Mouse (Mus musculus): ENCODE measurements around the gene Axin2. TPM values are rescaled to one million over a fixed set of nuclear protein-coding genes. Genes with fewer than 3 reads are reported as not detected.

Gene Axin2
- polyA plus RNA-seq, 1 experiment from 2014 or later = 5.1 TPM

DNA sequence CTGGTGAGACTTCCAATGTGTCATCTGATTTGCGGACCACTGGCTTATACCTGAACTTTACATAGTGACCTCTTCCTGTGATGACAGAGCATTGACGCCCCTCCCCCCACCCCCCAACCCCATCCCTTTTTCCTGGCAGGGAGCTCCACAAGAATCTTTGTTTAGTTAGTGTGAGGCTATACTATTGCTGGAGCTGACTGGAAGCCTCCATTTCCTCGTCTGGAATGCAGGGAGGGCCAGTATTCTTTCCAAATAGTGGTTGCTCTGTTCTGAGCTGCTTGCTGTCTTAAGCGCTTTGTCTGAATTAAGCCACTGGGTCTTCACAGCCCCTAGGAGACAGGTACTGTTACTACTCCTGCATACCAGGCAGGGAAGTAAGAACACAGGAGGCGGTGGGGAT is 53.7 kb downstream of the Axin2 start:
- no peak overlapping the region for H3K27ac ChIP-seq
- no peak for DNase-seq (ENCODE audit: low spot score)
- H3K27me3 ChIP-seq (ENCODE audit: insufficient read depth, poor library complexity, severe bottlenecking) = peaks cover 19% of the 10 kb centered on the region
- H3K4me1 ChIP-seq = peaks cover 9% of the 10 kb centered on the region
- no peaks in the 10 kb centered on the region for H3K36me3 ChIP-seq
- no peaks in the 10 kb centered on the region for H3K9me3 ChIP-seq
- no peak overlapping the region for H3K4me3 ChIP-seq
- 31% methylated on average over 5 of the region's 5 CpGs for WGBS

DNA sequence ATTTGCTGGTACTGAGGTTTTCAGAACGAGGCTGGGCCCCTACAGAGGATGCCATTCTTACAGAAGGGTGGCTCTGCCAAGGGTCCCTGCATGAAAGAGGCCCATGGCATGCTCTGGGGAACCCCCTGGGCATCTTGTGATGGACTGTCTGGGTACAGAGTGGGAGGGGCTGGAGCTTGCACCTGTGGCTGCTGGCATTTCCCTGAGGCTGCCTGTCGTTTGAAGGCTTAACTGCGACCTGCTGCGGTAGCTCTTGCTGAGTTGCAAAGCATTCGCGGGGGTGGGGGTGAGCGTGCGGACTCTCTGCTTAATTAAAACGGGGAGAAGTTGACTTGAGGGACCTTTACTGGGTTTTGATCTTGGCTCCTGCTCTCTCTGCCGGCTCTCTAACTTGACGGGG is 55.4 kb downstream of the Axin2 start:
- H3K9me3 ChIP-seq = no peaks in the 10 kb centered on the region
- 24% methylated on average over 11 of the region's 11 CpGs for WGBS
- DNase-seq (ENCODE audit: low spot score) = no peak

DNA sequence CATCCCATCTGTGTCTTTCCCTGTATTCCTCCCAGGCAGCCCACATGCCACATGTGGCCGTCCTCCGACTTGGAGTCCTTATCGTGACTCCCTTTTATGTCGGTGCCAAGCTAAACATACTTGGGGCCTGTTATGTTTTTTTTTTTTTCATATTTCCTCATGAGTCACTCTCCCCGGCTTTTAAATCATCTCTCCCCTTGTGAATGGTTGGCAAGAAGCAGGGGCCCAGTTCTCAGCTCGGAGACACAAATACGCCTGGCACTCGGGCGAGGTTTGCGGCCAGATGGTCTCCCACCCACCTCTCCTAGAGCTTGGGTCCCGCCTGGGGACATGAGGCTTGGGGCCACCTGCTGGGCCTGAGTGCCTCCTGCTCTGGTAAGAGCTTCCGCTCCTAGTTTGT is 60.4 kb downstream of the Axin2 start:
- no peaks in the 10 kb centered on the region for H3K9me3 ChIP-seq
- no peaks in the 10 kb centered on the region for H3K36me3 ChIP-seq
- no peak overlapping the region for H3K4me3 ChIP-seq
- H3K4me1 ChIP-seq = 0 out of 2 replicates have a peak, but pooled peaks cover 4% of the 10 kb centered on the region
- no peak overlapping the region for H3K27ac ChIP-seq
- peaks cover 7% of the 10 kb centered on the region for H3K27me3 ChIP-seq (ENCODE audit: insufficient read depth, poor library complexity, severe bottlenecking)
- no peak for DNase-seq (ENCODE audit: low spot score)
- 66% methylated on average over 12 of the region's 12 CpGs for WGBS

More for the DNA sequence above, 55.4 kb downstream of the Axin2 start:
- H3K36me3 ChIP-seq = no peaks in the 10 kb centered on the region
- no peak overlapping the region for H3K4me3 ChIP-seq
- H3K27me3 ChIP-seq (ENCODE audit: insufficient read depth, poor library complexity, severe bottlenecking) = peaks cover 19% of the 10 kb centered on the region
- H3K27ac ChIP-seq = no peak overlapping the region
- H3K4me1 ChIP-seq = peaks cover 9% of the 10 kb centered on the region

DNA sequence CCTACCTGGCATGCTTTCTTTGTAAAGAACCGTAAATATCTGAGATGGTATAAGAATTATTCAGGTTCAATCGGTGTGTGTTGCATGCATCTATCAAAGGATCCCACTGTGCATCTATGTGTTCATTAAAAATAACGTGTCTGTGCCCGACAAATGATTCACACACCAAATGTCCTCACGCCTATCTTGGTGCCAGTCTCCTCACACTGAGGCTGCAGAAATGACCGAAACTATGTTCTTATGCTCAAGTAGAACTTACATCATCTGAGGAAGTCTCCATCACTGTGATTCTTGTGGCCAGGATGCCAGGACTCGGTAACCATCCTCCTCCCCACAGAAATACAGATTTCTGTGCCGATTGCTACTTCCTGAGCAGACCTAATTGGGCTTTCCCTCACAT is 60.9 kb downstream of the Axin2 start:
- H3K27me3 ChIP-seq (ENCODE audit: insufficient read depth, poor library complexity, severe bottlenecking) = peaks cover 2% of the 10 kb centered on the region
- H3K9me3 ChIP-seq = no peaks in the 10 kb centered on the region
- H3K36me3 ChIP-seq = no peaks in the 10 kb centered on the region
- 81% methylated on average over 8 of the region's 8 CpGs for WGBS
- no peak overlapping the region for H3K27ac ChIP-seq
- no peak for DNase-seq (ENCODE audit: low spot score)
- 0 out of 2 replicates have a peak, but pooled peaks cover 4% of the 10 kb centered on the region for H3K4me1 ChIP-seq
- H3K4me3 ChIP-seq = no peak overlapping the region

DNA sequence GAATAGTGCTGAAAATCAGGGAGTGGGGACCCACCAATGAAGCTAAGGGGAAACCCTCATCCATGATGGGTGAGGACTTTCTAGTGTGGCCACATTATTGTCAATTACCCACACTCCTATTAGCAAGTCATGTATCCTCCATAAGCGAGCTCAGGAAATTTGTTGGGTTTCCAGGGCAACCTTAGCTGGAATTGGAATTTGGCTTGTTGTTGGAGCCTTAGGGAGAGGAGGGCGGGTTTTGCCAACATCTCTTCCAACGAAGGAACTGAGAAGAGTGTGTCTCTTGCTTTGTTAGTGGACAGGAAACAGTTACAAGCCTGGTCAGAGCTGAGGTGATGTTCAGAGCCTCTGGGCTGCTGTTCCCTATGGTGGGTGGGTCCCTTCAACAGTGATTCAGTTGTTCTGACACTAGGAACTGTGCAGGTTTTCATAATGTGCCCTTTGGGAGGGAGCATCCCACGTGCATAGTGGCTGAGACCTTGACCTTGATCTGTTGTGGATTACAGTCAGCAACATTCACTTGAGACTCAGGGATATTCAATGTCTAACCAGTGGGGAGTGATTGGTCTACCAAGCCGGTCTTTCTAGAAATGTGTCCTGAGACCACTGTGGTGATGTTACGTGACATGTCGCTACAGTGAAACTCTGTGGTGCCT is 63.4 kb downstream of the Axin2 start:
- DNase-seq (ENCODE audit: low spot score) = no peak
- WGBS = 85% methylated on average over 7 of the region's 7 CpGs
- Histone ChIP-seq H3K4me1 (0 out of 2 replicates have a peak, but pooled peaks cover 4% of the 10 kb centered on the region), H3K36me3 (no peaks in the 10 kb centered on the region), H3K27me3 (ENCODE audit: insufficient read depth, poor library complexity, severe bottlenecking) (no peaks in the 10 kb centered on the region), H3K9me3 (no peaks in the 10 kb centered on the region), H3K27ac (no peak overlapping the region), H3K4me3 (no peak overlapping the region)

GRCm38 (mm10) chr11:108984711-108985419 is 64.7 kb downstream of the Axin2 start:
- H3K4me3 ChIP-seq = no peak overlapping the region
- no peak for DNase-seq (ENCODE audit: low spot score)
- 0 out of 2 replicates have a peak, but pooled peaks cover 4% of the 10 kb centered on the region for H3K4me1 ChIP-seq
- H3K36me3 ChIP-seq = no peaks in the 10 kb centered on the region
- H3K27me3 ChIP-seq (ENCODE audit: insufficient read depth, poor library complexity, severe bottlenecking) = no peaks in the 10 kb centered on the region
- no peaks in the 10 kb centered on the region for H3K9me3 ChIP-seq
- H3K27ac ChIP-seq = no peak overlapping the region
- 61% methylated on average over 5 of the region's 5 CpGs for WGBS

DNA sequence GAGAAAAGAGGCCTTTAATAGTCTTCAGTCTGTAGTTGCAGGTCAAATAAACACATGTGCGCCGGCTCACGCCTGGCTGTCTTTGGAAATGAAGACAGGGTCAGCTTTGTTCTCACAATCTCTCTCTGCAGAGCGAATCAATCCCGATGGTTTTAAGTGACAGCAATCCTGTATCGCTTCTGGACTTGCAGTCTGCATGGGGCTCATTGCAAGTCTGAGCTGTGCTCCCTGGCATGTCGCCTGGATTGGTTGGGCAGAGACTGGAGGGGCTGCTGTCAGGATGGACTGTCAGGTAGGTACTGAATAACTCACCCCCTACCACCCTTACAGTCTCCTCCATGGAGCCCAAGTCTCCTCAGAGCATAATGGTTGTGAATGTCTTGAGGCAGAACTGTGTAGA is 65.7 kb downstream of the Axin2 start:
- H3K27me3 ChIP-seq (ENCODE audit: insufficient read depth, poor library complexity, severe bottlenecking) = no peaks in the 10 kb centered on the region
- H3K4me3 ChIP-seq = no peak overlapping the region
- no peaks in the 10 kb centered on the region for H3K36me3 ChIP-seq
- no peaks in the 10 kb centered on the region for H3K9me3 ChIP-seq
- H3K4me1 ChIP-seq = peaks cover 8% of the 10 kb centered on the region; the same call in 1 of the 2 replicates
- no peak overlapping the region for H3K27ac ChIP-seq
- 75% methylated on average over 7 of the region's 7 CpGs for WGBS
- no peak for DNase-seq (ENCODE audit: low spot score)

- DNase-seq (ENCODE audit: low spot score) = no peak
- WGBS = 82% methylated on average over 3 of the region's 3 CpGs
- H3K4me1 ChIP-seq = peaks cover 8% of the 10 kb centered on the region; the same call in 1 of the 2 replicates
- H3K9me3 ChIP-seq = no peaks in the 10 kb centered on the region
- H3K27me3 ChIP-seq (ENCODE audit: insufficient read depth, poor library complexity, severe bottlenecking) = no peaks in the 10 kb centered on the region
- H3K36me3 ChIP-seq = no peaks in the 10 kb centered on the region
- H3K4me3 ChIP-seq = no peak overlapping the region
- no peak overlapping the region for H3K27ac ChIP-seq
These were observed 67.1 kb downstream of the Axin2 start for GRCm38 (mm10) chr11:108987226-108987625.

GRCm38 (mm10) chr11:108987705-108988104 is 67.6 kb downstream of the Axin2 start:
- no peak for DNase-seq (ENCODE audit: low spot score)
- H3K9me3 ChIP-seq = no peaks in the 10 kb centered on the region
- H3K4me1 ChIP-seq = peaks cover 8% of the 10 kb centered on the region; the same call in 1 of the 2 replicates
- WGBS = 83% methylated on average over 4 of the region's 4 CpGs
- H3K27me3 ChIP-seq (ENCODE audit: insufficient read depth, poor library complexity, severe bottlenecking) = no peaks in the 10 kb centered on the region
- H3K4me3 ChIP-seq = no peak overlapping the region
- no peak overlapping the region for H3K27ac ChIP-seq
- H3K36me3 ChIP-seq = no peaks in the 10 kb centered on the region

GRCm38 (mm10) chr11:108988258-108988657 is 68.1 kb downstream of the Axin2 start:
- no peak overlapping the region for H3K27ac ChIP-seq
- H3K9me3 ChIP-seq = no peaks in the 10 kb centered on the region
- 90% methylated on average over 6 of the region's 6 CpGs for WGBS
- peaks cover 8% of the 10 kb centered on the region; the same call in 1 of the 2 replicates for H3K4me1 ChIP-seq
- DNase-seq (ENCODE audit: low spot score) = no peak
- H3K36me3 ChIP-seq = no peaks in the 10 kb centered on the region
- no peak overlapping the region for H3K4me3 ChIP-seq
- no peaks in the 10 kb centered on the region for H3K27me3 ChIP-seq (ENCODE audit: insufficient read depth, poor library complexity, severe bottlenecking)

DNA sequence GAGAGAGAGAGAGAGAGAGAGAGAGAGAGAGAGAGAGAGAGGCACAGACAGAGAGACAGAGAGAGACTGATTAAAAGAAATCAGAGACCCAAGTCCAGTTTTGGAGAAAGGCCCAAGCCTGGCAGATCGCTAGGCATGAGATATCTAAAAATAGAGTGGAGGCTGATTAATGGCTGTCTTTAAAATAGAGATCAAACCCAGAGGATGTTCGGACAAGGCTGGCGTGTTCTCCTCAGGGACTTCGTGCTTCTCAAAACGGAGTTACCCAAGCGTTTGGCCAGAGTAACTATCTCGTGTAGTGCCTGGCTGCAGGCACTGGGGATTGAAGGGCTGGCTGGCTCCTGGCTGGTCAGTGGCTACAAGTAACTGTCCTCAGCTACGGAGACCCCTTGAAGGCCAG is 69.8 kb downstream of the Axin2 start:
- Histone ChIP-seq H3K4me1 (peaks cover 3% of the 10 kb centered on the region; the same call in 1 of the 2 replicates), H3K9me3 (no peaks in the 10 kb centered on the region), H3K27me3 (ENCODE audit: insufficient read depth, poor library complexity, severe bottlenecking) (no peaks in the 10 kb centered on the region), H3K36me3 (no peaks in the 10 kb centered on the region), H3K4me3 (no peak overlapping the region), H3K27ac (peak overlapping the region; percentile 16; the same call in 1 of the 2 replicates)
- 41% methylated on average over 8 of the region's 8 CpGs for WGBS
- DNase-seq (ENCODE audit: low spot score) = no peak

GRCm38 (mm10) chr11:108993414-108993813 is 73.3 kb downstream of the Axin2 start:
- 95% methylated on average over 6 of the region's 6 CpGs for WGBS
- no peaks in the 10 kb centered on the region for H3K9me3 ChIP-seq
- no peak overlapping the region for H3K4me3 ChIP-seq
- H3K27ac ChIP-seq = no peak overlapping the region
- peaks cover 3% of the 10 kb centered on the region; the same call in 1 of the 2 replicates for H3K4me1 ChIP-seq
- H3K27me3 ChIP-seq (ENCODE audit: insufficient read depth, poor library complexity, severe bottlenecking) = no peaks in the 10 kb centered on the region
- DNase-seq (ENCODE audit: low spot score) = no peak
- H3K36me3 ChIP-seq = no peaks in the 10 kb centered on the region

- no peak overlapping the region for H3K27ac ChIP-seq
- no peak for DNase-seq (ENCODE audit: low spot score)
- WGBS = 80% methylated on average over 10 of the region's 10 CpGs
- no peak overlapping the region for H3K4me3 ChIP-seq
- H3K9me3 ChIP-seq = no peaks in the 10 kb centered on the region
- no peaks in the 10 kb centered on the region for H3K27me3 ChIP-seq (ENCODE audit: insufficient read depth, poor library complexity, severe bottlenecking)
- H3K4me1 ChIP-seq = no peaks in the 10 kb centered on the region
- H3K36me3 ChIP-seq = no peaks in the 10 kb centered on the region
These were observed 75.2 kb downstream of the Axin2 start for GRCm38 (mm10) chr11:108995196-108995989.
